Mouse (Mus musculus) neural tube, embryonic 14.5 days (tissue): ENCODE measurements around the gene Ptpn13. TPM values are rescaled to one million over a fixed set of nuclear protein-coding genes. Genes with fewer than 3 reads are reported as not detected.

ENCODE experiments used
- ATAC-seq: fragments of 200-750 bp; cut with Nextera tagmentation; 2 replicates; pipeline ENCODE4 v1.8.0; 2017; ENCODE audit warnings: low read depth, mild to moderate bottlenecking, moderate TSS enrichment, moderate library complexity
- H3K27ac ChIP-seq: fragments of 300-500 bp; sonication (generic); 2 replicates; pipeline ENCODE4 v1.5.1; 2014; ENCODE audit warnings: low read depth, mild to moderate bottlenecking, control low read depth, low read length, moderate library complexity, mixed read lengths
- H3K27me3 ChIP-seq: fragments of 300-500 bp; sonication (generic); 2 replicates; pipeline ENCODE4 v1.6.1; 2014; ENCODE audit warnings: low read length; ENCODE audit not compliant: control insufficient read depth, insufficient read depth
- H3K36me3 ChIP-seq: fragments of 300-500 bp; sonication (generic); 2 replicates; pipeline ENCODE4 v1.6.1; 2014; ENCODE audit warnings: low read length, mixed read lengths; ENCODE audit not compliant: control insufficient read depth, insufficient read depth
- H3K4me1 ChIP-seq: fragments of 300-500 bp; sonication (generic); 2 replicates; pipeline ENCODE4 v1.6.1; 2014; ENCODE audit warnings: low read length; ENCODE audit not compliant: control insufficient read depth, insufficient read depth
- H3K4me2 ChIP-seq: fragments of 300-500 bp; sonication (generic); 2 replicates; pipeline ENCODE4 v1.6.1; 2014; ENCODE audit warnings: mild to moderate bottlenecking, low read depth, low read length, control low read depth
- H3K4me3 ChIP-seq: fragments of 300-500 bp; sonication (generic); 2 replicates; pipeline ENCODE4 v1.5.1; 2014; ENCODE audit warnings: low read depth, low read length, control low read depth, mixed read lengths
- H3K9ac ChIP-seq: fragments of 300-500 bp; sonication (generic); replicated peaks from 2 replicates; pipeline ENCODE4 v1.6.1; 2014; ENCODE audit warnings: low read depth, mild to moderate bottlenecking, control low read depth, low read length, mixed read lengths
- H3K9me3 ChIP-seq: fragments of 300-500 bp; sonication (generic); 2 replicates; pipeline ENCODE4 v1.6.1; 2016; ENCODE audit warnings: low read length; ENCODE audit not compliant: control insufficient read depth
- WGBS: fragments of 180-500 bp; shearing (Covaris S2); extraction: QIAGEN DNeasy Blood & Tissue Kit; methylation state at CpG from one replicate; pipeline ENCODE4 v1.1.7; 2014; 5-methylcytosine and 5-hydroxymethylcytosine counted together
- polyA plus RNA-seq: library from polyadenylated mRNA; unstranded; fragments of >200 nt; fragmentation: Nextera tagmentation; extraction: Ambion mirVana; gene quantifications from 2 replicates; pipeline ENCODE4 v1.2.1, GENCODE M21; 2014

The Ptpn13 gene
- polyA plus RNA-seq, 1 experiment from 2014 or later, result 4.1 TPM

DNA sequence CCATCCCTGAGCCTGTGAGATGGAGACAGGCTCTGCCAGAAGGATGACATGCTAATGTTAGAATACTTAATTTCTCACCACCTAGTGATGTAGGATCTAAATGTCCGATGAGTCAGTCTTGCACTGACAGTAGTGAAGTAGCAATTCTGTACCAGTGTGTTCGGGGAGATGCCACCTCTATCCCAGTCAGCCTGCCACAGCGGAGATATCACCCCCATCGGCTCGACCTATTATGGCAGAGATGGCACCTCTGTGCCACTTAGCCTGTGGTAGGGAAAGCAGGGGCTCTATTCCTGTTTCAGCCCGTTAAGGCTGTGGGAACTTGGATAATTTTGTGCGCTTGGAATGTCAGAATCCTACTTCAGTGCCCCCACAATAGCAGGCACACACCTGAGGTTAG, 62.0 kb downstream of the Ptpn13 start:
- WGBS, result 86% methylated on average over 7 of the region's 7 CpGs
- no peak for ATAC-seq
- Histone ChIP-seq H3K27me3 (no peaks in the 10 kb centered on the region), H3K4me1 (no peaks in the 10 kb centered on the region), H3K9me3 (no peaks in the 10 kb centered on the region), H3K4me2 (no peak overlapping the region), H3K36me3 (no peaks in the 10 kb centered on the region), H3K4me3 (no peak overlapping the region), H3K27ac (no peak overlapping the region), H3K9ac (no peak overlapping the region)

DNA sequence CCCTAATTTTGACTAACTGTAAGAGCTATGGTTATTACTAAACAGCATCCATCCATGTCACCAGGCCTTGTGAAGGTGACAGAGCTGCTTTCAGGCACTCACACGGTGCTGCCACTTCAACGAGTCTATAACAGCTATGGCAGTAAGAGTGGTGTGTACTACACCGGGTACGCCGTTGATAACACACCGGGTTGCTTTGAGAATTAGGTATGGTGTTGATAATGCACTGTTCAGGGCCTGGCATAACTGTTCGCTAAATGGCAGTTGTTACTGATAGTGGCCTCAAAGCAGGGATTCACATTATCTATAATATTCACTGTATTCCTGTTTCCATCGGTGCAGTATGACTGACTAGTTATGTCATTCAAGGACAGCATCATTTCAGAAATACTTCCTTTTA, 66.0 kb downstream of the Ptpn13 start:
- no peaks in the 10 kb centered on the region for H3K4me1 ChIP-seq
- WGBS, result 94% methylated on average over 8 of the region's 8 CpGs
- H3K4me3 ChIP-seq, result no peak overlapping the region
- H3K9me3 ChIP-seq, result no peaks in the 10 kb centered on the region
- H3K27ac ChIP-seq, result no peak overlapping the region
- ATAC-seq, result no peak
- H3K4me2 ChIP-seq, result no peak overlapping the region
- no peak overlapping the region for H3K9ac ChIP-seq
- H3K27me3 ChIP-seq, result no peaks in the 10 kb centered on the region
- H3K36me3 ChIP-seq, result no peaks in the 10 kb centered on the region

DNA sequence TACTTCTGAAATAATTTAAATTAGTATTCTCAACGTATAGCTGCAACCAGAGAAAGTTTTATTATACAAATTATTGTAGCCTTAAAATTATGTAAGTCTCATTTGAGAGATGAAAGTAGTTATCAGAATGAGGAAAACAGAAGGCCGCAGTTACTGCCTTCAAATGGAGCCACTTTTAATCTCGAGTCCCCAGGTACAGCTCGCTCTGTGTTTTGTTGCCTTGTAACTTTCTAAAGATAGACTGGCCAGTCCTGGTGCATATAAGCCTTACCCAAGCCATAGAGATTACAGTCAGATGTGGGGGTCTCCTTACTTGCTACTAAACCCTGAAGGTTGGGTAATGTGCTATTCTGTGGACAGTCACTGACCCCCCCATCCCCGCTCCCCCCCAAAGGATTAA, 66.8 kb downstream of the Ptpn13 start:
- H3K9me3 ChIP-seq, result no peaks in the 10 kb centered on the region
- no peaks in the 10 kb centered on the region for H3K27me3 ChIP-seq
- no peak for ATAC-seq
- 93% methylated on average over 5 of the region's 5 CpGs for WGBS
- no peak overlapping the region for H3K4me2 ChIP-seq
- no peak overlapping the region for H3K27ac ChIP-seq
- H3K4me1 ChIP-seq, result no peaks in the 10 kb centered on the region
- H3K36me3 ChIP-seq, result no peaks in the 10 kb centered on the region
- no peak overlapping the region for H3K9ac ChIP-seq
- no peak overlapping the region for H3K4me3 ChIP-seq

DNA sequence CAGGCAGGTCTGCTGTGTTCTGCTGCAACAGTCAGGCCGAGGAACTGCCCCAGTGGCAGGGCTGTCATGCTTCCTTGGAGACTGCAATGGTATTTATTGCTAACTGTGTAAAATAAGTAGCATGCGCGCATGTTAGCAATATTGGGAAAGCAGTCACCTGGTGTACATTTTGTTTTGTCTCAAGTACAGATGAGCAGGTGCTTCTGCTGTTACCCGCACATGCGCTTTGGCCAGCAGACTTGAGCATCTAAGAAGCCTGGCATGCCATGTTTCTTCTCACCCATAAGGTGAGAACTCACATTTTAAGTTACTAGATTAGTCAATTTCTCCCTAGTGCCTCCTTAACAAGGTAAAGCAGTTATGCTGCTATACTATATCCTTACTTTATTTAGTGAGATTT, 72.1 kb downstream of the Ptpn13 start:
- 87% methylated on average over 5 of the region's 5 CpGs for WGBS
- no peak for ATAC-seq
- no peak overlapping the region for H3K27ac ChIP-seq

DNA sequence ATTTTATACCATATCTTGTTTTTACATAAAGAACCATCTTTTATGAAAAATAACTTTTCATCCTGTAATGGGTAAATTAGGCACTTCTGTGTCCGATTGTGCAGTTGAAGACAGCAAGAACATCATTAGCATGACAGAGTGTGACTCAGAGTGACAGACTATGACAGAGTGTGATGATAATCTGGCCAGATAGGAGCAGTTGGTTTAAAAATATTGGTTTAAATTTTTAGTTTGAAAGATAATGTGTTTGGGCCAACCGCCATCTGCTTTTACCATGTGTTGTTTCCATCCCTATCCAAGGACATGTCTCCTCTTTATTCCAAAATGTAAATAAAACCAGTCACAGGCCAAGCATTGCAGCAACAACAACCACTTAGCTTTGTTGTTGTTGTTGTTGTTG, 72.5 kb downstream of the Ptpn13 start:
- Histone ChIP-seq H3K4me3 (no peak overlapping the region), H3K9ac (no peak overlapping the region), H3K9me3 (no peaks in the 10 kb centered on the region), H3K27me3 (no peaks in the 10 kb centered on the region), H3K27ac (no peak overlapping the region), H3K36me3 (no peaks in the 10 kb centered on the region), H3K4me1 (no peaks in the 10 kb centered on the region), H3K4me2 (no peak overlapping the region)
- no peak for ATAC-seq
- 89% methylated on average over 2 of the region's 2 CpGs for WGBS

More for the DNA sequence above, 72.1 kb downstream of the Ptpn13 start:
- Histone ChIP-seq H3K4me3 (no peak overlapping the region), H3K4me2 (no peak overlapping the region), H3K9me3 (no peaks in the 10 kb centered on the region), H3K9ac (no peak overlapping the region), H3K4me1 (no peaks in the 10 kb centered on the region), H3K27me3 (no peaks in the 10 kb centered on the region), H3K36me3 (no peaks in the 10 kb centered on the region)

DNA sequence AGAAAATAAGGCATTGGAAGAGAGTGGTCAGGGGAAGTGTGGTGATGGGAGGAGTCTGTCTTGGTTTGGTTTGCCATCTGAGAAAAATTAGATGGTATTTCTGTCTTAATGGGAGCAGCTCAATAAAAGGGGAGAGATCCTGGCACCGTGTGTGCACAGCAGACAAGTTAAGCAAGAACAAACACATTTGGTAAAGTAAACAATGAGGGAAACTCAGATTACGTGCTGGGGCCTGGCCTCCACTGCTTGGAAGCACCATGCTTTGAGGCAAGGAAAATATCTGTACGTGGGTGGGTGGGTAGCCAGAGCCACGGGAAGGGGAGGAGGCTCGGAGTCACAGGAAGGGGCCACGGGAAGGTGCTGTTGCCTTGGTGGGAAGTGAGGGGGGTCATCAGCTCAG, 74.3 kb downstream of the Ptpn13 start:
- WGBS, result 58% methylated on average over 6 of the region's 6 CpGs
- Histone ChIP-seq H3K27me3 (no peaks in the 10 kb centered on the region), H3K9ac (no peak overlapping the region), H3K9me3 (no peaks in the 10 kb centered on the region), H3K4me3 (no peak overlapping the region), H3K27ac (no peak overlapping the region), H3K4me1 (no peaks in the 10 kb centered on the region), H3K4me2 (no peak overlapping the region), H3K36me3 (no peaks in the 10 kb centered on the region)
- no peak for ATAC-seq

DNA sequence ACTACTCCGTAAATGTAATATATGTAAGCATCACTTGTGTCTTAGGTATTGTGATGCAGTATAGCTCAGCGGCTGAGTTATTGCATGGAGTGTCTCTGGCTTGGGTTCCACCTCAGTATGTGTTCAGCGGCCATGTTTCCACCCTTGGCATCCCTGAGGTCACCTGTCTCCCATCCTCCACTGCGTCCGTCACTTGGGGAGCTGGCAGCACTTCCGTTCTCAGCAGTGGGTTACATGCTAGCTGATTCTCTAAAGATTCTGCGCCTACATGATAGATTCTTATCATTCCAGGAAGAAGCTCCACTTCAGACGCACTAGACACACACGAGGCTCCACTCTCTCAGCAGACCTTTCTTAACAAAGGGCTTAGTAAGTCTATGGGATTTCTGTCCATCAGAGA, 76.1 kb downstream of the Ptpn13 start:
- no peak for ATAC-seq
- H3K27me3 ChIP-seq, result no peaks in the 10 kb centered on the region
- no peaks in the 10 kb centered on the region for H3K9me3 ChIP-seq
- H3K4me3 ChIP-seq, result no peak overlapping the region
- H3K36me3 ChIP-seq, result no peaks in the 10 kb centered on the region
- no peak overlapping the region for H3K4me2 ChIP-seq
- 95% methylated on average over 9 of the region's 9 CpGs for WGBS
- H3K27ac ChIP-seq, result no peak overlapping the region
- H3K9ac ChIP-seq, result no peak overlapping the region
- H3K4me1 ChIP-seq, result no peaks in the 10 kb centered on the region

DNA sequence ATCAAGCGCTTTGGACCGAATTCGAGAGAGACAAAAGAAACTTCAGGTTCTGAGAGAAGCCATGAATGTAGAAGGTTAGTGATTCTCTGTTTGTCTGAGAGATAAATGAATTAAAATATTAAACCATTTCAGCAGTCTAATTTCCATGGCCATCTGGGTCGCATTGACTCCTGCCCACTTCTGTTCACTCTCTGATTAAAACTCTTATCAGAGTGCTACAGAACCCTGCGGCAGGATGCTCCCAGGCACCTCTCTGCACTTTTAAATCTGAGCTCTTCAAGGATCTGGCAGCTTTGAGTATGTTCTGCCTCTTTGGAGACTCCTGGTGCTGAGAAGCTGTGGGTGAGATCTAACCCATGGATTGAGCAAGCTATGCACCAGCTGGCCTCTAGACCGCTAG, 76.8 kb downstream of the Ptpn13 start:
- Histone ChIP-seq H3K36me3 (no peaks in the 10 kb centered on the region), H3K9ac (no peak overlapping the region), H3K4me1 (no peaks in the 10 kb centered on the region), H3K27ac (no peak overlapping the region), H3K9me3 (no peaks in the 10 kb centered on the region), H3K4me3 (no peak overlapping the region), H3K27me3 (no peaks in the 10 kb centered on the region), H3K4me2 (no peak overlapping the region)
- WGBS, result 97% methylated on average over 6 of the region's 6 CpGs
- no peak for ATAC-seq

DNA sequence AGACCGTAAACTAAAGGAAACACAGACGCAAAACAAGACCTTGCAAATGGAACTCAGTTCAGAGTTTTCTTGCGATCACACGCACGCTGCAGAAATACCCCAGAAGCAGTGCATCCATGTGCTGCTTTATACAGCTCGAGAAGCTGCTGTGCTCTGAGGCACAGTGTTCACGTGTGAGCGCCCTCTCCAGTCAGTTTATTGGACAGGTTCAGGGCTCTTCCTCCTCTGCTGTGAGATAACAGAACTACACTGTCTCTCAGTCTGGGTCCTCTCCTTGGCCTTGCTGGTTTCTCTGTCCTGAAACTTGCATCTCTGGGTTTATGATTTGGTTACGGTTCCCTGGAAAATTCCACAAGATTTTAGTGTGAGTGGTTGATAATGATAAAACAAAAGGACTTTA, 88.2 kb downstream of the Ptpn13 start:
- no peaks in the 10 kb centered on the region for H3K36me3 ChIP-seq
- WGBS, result 82% methylated on average over 9 of the region's 9 CpGs
- H3K9me3 ChIP-seq, result no peaks in the 10 kb centered on the region
- no peak overlapping the region for H3K27ac ChIP-seq
- no peaks in the 10 kb centered on the region for H3K27me3 ChIP-seq
- H3K4me2 ChIP-seq, result no peak overlapping the region
- no peak overlapping the region for H3K4me3 ChIP-seq
- ATAC-seq, result no peak
- H3K9ac ChIP-seq, result no peak overlapping the region
- no peaks in the 10 kb centered on the region for H3K4me1 ChIP-seq

DNA sequence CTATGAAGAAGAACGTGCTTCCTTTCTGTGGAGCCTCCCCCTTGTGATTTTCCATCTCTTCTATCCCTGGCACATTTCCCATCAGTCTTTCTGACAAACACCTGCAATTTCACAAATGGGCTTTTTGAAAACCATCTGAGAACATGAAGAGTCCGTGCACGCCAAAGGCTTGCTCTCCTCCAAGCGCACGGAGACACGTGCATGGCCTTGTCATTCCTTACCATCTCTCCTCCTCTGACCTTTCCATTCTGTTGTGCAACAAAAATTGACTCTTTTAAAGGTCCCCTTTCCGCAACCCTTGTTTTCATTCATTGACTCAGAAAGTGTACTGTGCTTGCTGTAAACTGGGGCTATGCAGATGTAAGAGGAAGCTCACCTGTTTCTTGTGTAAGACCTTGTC, 89.4 kb downstream of the Ptpn13 start:
- H3K27ac ChIP-seq, result no peak overlapping the region
- H3K4me1 ChIP-seq, result no peaks in the 10 kb centered on the region
- no peaks in the 10 kb centered on the region for H3K36me3 ChIP-seq
- H3K27me3 ChIP-seq, result no peaks in the 10 kb centered on the region
- WGBS, result 86% methylated on average over 7 of the region's 7 CpGs
- no peak for ATAC-seq
- H3K4me2 ChIP-seq, result no peak overlapping the region
- H3K9me3 ChIP-seq, result no peaks in the 10 kb centered on the region
- no peak overlapping the region for H3K4me3 ChIP-seq
- no peak overlapping the region for H3K9ac ChIP-seq
